Mouse (Mus musculus) layer of hippocampus, postnatal 36 days (tissue): ENCODE results near the gene Ulk4. TPM values are rescaled to one million over a fixed set of nuclear protein-coding genes. Genes with fewer than 3 reads are reported as not detected.

Source experiments
- DNase-seq, 2 experiments: peaks; one replicate each; pipeline ENCODE4 v3.0.0; 2022
- total RNA-seq, 2 experiments: library from RNA; stranded (reverse); gene quantifications; 2 replicates each; pipeline ENCODE4 v1.2.3; 2021

Gene Ulk4
- total RNA-seq, 2 experiments from 2014 or later: 7.2 to 10.6 TPM

- no peak for DNase-seq
Measured at GRCm38 (mm10) chr9:120965007-120965406, 312.0 kb downstream of the Ulk4 start.

DNA sequence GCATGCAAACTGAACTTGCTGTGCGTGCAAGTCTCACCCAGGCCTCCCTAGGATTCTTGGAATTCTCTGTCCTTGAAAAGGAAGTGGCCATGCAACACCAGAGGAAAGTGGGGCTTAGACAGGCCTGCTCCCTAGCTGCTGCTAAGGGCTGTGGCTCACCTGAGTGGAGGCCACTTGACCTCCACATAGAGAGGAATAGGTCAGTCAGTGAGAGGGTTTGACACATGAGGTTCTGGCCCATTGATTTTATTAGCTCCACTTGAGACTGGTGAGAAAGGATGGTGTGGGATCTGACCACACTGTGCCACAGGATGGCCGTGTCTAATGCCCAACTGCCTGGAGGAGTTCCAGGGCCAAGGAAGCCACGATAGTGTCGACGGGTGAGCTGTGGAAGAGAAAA is 312.8 kb downstream of the Ulk4 start:
- DNase-seq: no peak

- no peak for DNase-seq
Measured at GRCm38 (mm10) chr9:120963720-120964119, 313.3 kb downstream of the Ulk4 start.

DNA sequence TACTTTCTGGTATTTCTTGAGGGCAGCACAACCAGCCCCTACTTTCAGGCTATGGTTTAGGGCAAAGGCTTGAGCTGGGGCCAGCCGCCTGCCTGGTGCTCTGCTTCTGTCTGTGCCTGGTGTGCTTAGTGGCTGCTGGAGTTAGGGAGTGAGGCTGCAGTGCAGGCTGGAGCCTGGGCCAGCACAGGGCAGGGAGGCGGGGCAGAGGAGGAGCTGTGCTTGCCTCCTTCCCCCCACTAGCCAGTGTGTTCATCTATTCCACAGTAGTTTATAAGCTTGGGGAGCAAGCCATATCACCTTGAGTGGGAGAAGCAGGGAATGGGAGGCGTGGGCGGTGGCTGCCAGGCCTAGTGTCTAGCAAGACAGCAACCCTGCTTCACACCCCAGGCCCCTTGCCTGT is 313.9 kb downstream of the Ulk4 start:
- DNase-seq: no peak

DNA sequence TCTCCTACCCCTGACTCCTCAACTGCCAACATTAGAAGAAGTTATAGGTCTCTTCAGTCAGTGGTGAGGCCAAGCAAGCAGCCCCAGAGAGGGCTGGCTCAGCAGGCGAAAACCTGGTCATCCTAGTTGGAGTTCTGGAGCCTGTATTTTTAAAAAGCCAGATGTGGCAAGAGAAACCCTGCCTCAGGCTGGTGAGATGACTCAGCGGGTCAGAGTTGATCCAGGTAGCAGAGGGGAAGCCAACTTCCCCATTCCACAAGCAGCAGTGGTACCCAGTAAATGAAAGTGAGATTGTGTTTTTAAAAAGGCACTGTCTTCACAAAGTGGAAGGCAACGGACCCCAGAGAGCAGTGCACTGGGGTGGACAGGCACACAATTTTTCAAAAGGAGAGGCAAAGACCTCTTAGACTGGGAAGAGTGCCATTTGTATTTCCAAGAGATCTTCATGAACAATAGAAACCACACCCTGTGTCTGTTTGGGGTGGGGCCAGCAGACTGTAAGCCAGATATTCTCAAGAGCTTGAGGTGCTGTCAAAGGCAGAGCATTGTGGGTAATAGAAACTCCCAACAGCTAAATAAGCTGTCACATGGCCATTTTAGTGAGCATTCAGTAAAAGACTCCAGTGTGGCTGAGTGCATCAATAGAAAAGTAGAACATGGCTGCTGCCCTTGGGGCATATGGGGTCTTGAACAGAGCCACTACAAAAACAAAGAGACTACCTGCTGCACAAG is 314.9 kb downstream of the Ulk4 start:
- DNase-seq: no peak

- no peak for DNase-seq
Measured at GRCm38 (mm10) chr9:120961466-120961865, 315.5 kb downstream of the Ulk4 start.

GRCm38 (mm10) chr9:120960611-120961010 is 316.4 kb downstream of the Ulk4 start:
- DNase-seq: no peak

GRCm38 (mm10) chr9:120959225-120959624 is 317.8 kb downstream of the Ulk4 start:
- DNase-seq: no peak

GRCm38 (mm10) chr9:120958560-120958959 is 318.4 kb downstream of the Ulk4 start:
- no peak for DNase-seq

DNA sequence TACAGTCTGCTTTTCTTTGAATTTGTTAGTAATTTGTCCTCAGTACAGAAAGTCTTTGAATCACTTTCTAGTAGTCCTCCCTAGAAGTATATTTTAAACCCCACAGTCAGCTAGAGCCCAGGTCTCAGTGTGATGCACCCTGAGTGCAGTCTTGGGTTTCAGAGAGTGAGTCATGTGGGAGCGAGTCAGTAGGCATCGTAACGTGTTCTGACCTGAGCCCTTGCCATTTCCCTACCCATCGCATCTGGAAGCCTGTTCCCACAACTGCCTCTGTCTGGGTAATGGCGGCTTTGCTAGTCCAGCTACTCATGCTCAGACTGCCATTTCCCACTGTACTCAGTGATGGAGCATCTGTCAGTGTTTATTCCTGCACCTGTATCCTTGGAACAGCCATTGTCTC is 318.9 kb downstream of the Ulk4 start:
- no peak for DNase-seq

DNA sequence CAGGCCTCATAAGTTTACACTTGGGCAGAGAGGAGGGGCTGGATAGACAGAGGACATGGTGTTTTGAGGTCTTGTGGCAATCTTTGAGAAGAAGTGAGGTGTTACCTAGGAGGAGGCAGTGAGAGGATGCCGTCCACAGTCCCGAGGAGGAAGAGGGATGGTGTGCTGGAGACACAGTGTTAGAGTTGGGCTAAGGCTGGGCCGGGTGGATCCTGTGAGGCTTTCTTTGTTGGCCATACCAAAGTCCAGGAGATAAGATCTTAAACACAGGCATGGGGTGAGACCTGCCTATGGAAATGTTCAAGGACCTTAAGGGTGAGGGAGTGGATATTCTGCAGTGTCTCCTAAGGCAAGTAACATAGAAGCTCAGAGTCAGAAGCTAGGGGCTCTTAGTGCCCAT is 325.1 kb downstream of the Ulk4 start:
- DNase-seq: no peak

GRCm38 (mm10) chr9:120950761-120951160 is 326.2 kb downstream of the Ulk4 start:
- DNase-seq: no peak

DNA sequence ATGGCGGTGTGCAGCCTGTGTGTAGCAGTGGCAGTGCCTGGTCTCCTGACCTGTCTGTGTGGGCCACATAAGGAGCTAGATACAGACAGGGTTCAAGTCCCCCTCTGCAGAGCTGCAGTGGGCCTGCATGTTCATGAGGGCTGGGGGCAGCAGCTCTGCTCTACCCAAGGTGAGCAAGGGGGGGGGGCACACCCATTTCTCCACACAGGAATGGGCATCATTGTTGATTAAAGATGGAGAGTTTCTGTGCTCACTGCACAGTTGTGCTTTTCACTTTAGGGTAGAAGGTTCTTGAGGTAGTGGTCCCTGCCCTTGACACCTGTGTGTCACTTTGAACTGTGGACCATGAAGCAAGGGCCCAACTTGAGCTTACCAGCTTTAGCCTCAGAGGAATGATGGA is 328.2 kb downstream of the Ulk4 start:
- no peak for DNase-seq

DNA sequence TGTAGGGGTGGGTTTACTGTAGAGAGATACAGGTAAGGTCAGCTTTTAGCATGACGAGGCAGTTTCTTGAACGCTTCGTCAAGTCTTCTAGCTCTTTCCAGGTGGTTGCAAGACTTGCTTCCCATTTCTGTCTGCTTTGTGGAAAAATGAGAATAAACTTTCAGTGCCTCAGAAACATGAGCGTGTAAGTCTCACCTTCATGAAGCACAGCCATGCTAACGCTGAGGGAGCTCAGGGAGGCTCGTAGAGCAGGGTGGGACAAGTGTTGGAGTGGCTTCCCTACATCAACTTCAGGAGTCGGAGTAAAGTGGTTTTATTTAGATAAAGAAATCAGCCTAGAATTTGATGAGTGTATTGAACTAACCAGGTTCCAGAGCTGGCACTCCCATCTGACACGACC is 330.9 kb downstream of the Ulk4 start:
- DNase-seq: no peak

DNA sequence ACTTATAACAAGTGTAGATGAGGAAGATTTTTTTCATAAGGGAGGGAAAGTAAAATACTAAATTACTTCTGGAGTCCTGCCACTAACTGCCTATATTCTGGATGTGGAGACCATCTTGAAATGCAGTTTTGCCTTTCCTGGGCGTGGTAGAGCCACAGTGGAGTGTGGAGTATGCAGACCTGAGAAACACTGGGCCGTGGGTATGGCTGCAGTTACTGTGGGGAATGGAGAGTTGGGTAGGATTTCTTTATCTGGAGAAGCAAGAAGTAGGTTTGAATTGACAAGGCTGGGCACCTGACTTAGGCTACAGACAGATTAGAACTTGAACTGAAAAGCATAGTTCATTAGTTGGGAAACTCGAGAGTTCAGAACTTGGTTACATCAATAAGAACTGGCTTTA is 332.8 kb downstream of the Ulk4 start:
- no peak for DNase-seq

DNA sequence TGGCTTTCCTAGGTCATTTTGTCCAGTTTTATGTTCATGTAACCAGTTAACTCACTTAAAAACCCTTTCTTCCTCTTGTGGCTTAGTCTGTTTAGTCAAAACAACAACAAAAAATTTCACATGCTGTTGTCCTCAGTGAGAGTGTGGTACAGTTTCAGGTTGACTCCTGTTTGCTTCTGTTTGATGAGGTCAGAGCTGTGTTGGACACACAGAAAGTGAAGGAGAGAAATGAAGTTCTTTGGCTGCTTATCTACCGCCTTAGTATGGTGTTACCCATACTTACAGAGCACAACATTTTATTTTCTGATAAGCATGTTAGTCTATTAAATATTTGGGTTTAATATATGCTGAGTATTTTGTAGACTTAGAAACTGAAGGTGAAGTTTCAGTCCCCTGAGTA is 333.2 kb downstream of the Ulk4 start:
- no peak for DNase-seq

DNA sequence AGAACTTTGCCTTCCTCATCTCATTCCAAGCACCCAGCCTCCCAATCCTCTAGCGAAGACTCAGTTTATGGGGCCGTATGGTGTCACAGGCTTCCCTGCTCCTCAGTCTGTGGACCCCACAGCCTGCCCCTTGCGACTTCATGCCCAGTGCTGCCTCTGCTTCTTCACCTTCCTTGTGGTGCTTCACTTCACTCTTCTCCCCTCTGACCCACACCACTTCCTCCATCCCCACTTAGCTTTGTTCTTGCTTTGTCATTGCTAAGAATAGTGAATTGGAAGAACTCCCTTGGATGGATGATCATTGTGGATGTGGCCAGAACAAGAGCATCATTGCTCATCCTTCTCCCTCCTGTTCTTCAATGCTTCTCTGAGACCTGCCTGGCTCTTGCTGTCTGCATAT is 336.1 kb downstream of the Ulk4 start:
- DNase-seq: no peak

DNA sequence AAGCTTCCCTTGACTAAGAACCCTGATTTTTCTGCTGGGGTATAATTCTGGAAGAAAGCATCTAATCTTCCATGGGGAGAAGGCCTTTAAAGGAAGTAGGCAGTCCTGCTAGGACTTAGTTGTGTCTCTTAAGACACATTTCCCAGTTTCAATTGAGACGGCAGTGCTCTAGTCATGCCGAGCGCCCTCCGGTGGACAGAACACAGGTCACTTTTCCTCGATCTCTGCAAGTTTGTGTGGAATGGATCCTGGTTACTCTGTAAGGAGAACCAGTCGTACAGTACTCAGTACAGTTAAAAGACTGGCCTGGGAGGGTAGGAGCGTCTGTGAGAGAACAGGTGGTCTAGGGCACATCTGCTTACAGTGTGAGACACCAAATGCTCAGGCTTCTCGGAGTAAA is 340.6 kb downstream of the Ulk4 start:
- peak in 1 of 2 experiments; percentile 44 for DNase-seq

GRCm38 (mm10) chr9:120935634-120935922 is 341.4 kb downstream of the Ulk4 start:
- no peak for DNase-seq

DNA sequence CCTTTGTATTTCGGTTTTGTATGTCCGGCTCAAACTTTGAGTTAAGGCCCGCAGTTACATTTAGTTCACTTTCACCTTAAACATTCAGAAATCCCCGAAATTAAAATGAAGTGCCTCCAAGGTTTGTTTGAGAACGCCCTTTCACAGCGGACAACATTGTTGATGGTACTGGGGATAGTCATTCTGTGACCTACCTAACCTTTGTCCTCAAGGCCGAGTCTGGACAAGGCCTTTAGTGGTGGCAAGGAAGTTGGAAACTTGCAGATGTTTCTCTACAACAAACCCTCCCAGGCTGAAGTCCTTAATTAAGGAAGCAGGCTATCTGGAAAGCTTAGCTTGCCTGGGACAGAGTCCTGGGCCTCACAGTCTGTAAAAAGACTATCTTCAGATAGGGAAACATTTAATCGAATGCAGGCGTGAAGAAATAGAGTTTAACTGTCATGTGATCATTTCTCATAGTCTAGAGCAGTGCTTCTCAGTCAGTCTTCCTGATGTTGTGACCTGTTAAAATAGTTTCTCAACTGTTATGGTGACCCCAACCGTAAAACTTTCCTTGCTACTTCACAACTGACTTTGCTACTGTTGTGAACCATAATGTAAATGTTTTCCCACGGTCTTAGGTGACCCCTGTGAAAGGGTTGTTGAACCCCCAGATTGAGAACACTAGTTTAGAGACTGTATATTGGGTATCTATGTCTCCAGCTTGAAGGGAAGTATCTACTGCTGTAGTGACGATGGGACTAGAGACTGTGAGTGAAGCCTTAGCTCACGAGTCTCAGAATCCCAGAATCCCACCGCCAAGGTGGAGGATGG is 342.0 kb downstream of the Ulk4 start:
- DNase-seq: no peak

DNA sequence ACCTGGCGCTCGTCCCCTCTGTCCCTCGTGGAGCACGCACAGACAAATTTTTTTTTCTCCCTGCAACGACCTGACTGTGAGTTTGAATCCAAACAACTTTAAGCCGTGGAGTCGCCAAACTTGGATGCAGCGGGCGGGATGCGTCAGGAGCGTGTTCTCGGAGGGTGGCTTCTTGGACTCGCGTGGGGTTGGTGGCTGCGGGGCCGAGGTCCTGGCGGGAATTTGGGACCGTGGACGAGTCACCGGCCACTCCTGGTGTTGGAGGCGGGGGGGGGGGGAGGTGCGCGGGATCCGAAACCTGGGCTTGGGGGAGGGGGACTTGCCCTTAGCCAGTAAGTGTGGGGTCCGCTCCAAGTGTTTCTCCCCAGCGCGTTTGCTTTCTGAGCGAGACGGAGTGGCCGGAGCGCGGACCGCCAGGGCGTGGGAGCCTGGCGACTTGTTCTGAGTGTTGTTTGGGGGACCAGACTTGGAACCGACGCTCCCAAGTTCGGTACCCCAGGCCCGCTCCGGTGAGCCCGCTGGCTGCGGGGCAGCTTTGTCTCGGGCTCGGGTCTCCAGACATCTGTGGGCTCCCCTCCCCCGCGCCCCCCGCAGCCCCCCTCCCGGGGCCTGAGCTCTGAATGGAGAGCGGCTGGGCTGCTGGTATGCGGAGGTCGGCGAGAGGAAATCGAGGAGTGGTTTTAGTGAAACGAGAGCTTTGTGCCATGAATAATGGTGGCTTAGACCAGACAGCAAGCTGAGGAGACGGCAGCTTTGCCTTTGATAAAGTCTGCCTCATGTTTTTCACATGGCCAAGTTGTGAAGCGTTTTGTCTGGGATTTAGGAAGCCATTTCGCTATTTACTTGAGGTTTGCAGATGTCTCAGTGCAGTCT is 342.9 kb downstream of the Ulk4 start:
- peak in 1 of 2 experiments; percentile 52 for DNase-seq

- no peak for DNase-seq
Measured at GRCm38 (mm10) chr9:120933587-120933885, 343.5 kb downstream of the Ulk4 start.

DNA sequence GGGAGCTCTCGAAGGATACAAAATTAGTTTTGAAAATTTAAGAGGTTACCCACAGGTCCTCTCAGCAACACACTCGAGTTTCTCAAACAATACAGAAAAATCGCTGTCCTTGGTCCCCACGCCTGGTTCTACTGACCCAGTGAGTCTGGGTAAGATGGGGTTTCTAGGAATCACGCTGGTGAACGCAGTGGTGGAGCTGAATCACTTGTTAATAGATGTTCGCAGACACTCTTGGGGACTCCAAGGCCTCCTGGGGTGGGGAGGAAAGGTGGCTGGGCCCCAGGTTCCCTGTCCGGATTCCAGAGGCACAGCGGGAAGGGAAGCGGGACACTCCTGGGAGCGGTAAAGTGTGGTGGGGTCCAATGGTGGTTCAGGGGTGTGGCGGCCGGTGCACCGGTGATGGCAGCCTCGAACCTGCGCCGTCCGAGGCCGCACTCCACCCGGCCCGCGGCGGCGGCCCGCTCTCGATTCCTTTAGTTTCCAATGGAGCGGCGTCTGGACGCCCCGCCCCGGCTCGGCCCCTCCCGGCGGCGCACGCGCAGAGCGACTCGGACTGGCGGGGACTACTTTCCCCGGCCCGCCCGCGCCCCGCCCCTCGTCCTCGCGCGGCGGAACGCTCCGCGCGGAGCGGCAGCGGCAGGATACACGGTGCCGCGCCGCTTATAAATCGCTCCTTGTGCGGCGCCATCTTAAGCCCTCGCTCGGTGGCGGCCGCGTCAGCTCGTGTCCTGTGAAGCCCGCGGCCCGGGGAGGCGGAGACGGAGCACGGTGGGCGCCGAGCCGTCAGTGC is 344.0 kb downstream of the Ulk4 start:
- peak; percentile 96 to 97 for DNase-seq
